8 mouse cellular contexts compared by ENCODE assay signal in genomic region chr4:63118639-63119437, GRCm38 (mm10). TPM values are rescaled to one million over a fixed set of nuclear protein-coding genes. Genes with fewer than 3 reads are reported as not detected.
A peak's percentile ranks its signal among the peaks of the same experiment; 100 is the strongest.
DNase-seq lines count a peak whose midpoint lies in the region; ATAC-seq and TF ChIP-seq lines count a peak whose summit lies in the region.

No protein-coding gene starts in this region.

- peak; percentile 99 for TF ChIP-seq CTCF in lung, embryonic 14.5 days (IDR thresholded peaks at IDR 0.05; ENCODE audit: low read depth)

- peaks cover 4% of the 10 kb centered on the region; the same call in 1 of the 2 replicates for H3K9me3 ChIP-seq in hindbrain, embryonic 10.5 days
- H3K9me3 ChIP-seq in lung, embryonic 14.5 days (ENCODE audit: low read depth, low read length), result no peaks in the 10 kb centered on the region

- H3K4me2 ChIP-seq in lung, embryonic 14.5 days, result no peak overlapping the region

- no peaks in the 10 kb centered on the region for H3K27me3 ChIP-seq in hindbrain, embryonic 10.5 days (ENCODE audit: insufficient read depth, poor library complexity, severe bottlenecking)
- H3K27me3 ChIP-seq in lung, embryonic 14.5 days (ENCODE audit: insufficient read depth, low read length), result no peaks in the 10 kb centered on the region

- no peaks in the 10 kb centered on the region for H3K4me1 ChIP-seq in hindbrain, embryonic 10.5 days (replicated peaks)
- H3K4me1 ChIP-seq in lung, embryonic 14.5 days (ENCODE audit: insufficient read depth), result no peaks in the 10 kb centered on the region

- ATAC-seq in lung, embryonic 14.5 days (ENCODE audit: insufficient read depth), result peak; percentile 90

- WGBS in hindbrain, embryonic 10.5 days, result 86% methylated on average over 5 of the region's 5 CpGs
- 82% methylated on average over 5 of the region's 5 CpGs for whole genome bisulfite sequencing in lung, embryonic 14.5 days

- no peak overlapping the region for H3K27ac ChIP-seq in hindbrain, embryonic 10.5 days
- H3K27ac ChIP-seq in lung, embryonic 14.5 days (ENCODE audit: low read depth), result no peak overlapping the region

- DNase-seq in NIH3T3 (ENCODE audit: low read depth), result peak; percentile 96
- peak; percentile 59 for DNase-seq in cerebellum, adult 9-10 months
- peak; percentile 48 to 90 for DNase-seq in frontal cortex, adult 2 months (ENCODE audit: extremely low spot score in 1 of 2, low spot score in 1 of 2)
- peak; percentile 79 for DNase-seq in hindbrain, embryonic 10.5 days (ENCODE audit: low spot score)
- peak; percentile 53 to 79 for DNase-seq in layer of hippocampus, adult 8-10 months (ENCODE audit: low spot score in 2 of 2)
- peak; percentile 93 for DNase-seq in lung, embryonic 14.5 days
- peak; percentile 52 for DNase-seq in ovary, postnatal 10 days (ENCODE audit: low spot score)
- DNase-seq in thymus, postnatal 10 days (ENCODE audit: low spot score in 2 of 2), result peak; percentile 62 to 85

- H3K36me3 ChIP-seq in hindbrain, embryonic 10.5 days, result peaks cover 82% of the 10 kb centered on the region
- H3K36me3 ChIP-seq in lung, embryonic 14.5 days (ENCODE audit: insufficient read depth), result peaks cover 44% of the 10 kb centered on the region

- H3K9ac ChIP-seq in lung, embryonic 14.5 days, result no peak overlapping the region

- H3K4me3 ChIP-seq in hindbrain, embryonic 10.5 days, result no peak overlapping the region
- no peak overlapping the region for H3K4me3 ChIP-seq in lung, embryonic 14.5 days (ENCODE audit: low read depth, low read length)

RNA-seq across cellular contexts. Expression of gene Ambp, which starts 35.8 kb away (rescaled TPM):
- polyA plus RNA-seq in frontal cortex, adult 2 months (2012; rRNA removed), result 0.11 and 0.56 TPM in 2 replicates
- polyA plus RNA-seq in hindbrain, embryonic 10.5 days (2016; fragmentation: Nextera tagmentation; extraction: Ambion mirVana), result not detected in 2 replicates
- total RNA-seq in layer of hippocampus, adult 8-10 months (2022), result not detected
- 0.47 TPM in 1 of 2 replicates, not detected in the other for polyA plus RNA-seq in lung, embryonic 14.5 days (2014; fragmentation: Nextera tagmentation; extraction: Ambion mirVana)

RNA-seq across cellular contexts. Expression of gene Kif12, which starts 53.1 kb away (rescaled TPM):
- polyA plus RNA-seq in frontal cortex, adult 2 months (2012; rRNA removed), result not detected in 2 replicates
- 0.04 TPM in 1 of 2 replicates, not detected in the other for polyA plus RNA-seq in hindbrain, embryonic 10.5 days (2016; fragmentation: Nextera tagmentation; extraction: Ambion mirVana)
- total RNA-seq in layer of hippocampus, adult 8-10 months (2022), result not detected
- polyA plus RNA-seq in lung, embryonic 14.5 days (2014; fragmentation: Nextera tagmentation; extraction: Ambion mirVana), result 8.9 and 11.8 TPM in 2 replicates
